Mouse (Mus musculus): ENCODE measurements at regions not wholly inside any gene's neighbourhood (a gene's known extent, or its start where the extent isn't known, plus 50 kb on each side); places are given as distances from the start of the nearest gene placed in this dataset.
"Not testable (repeated sequence)": the region's sequence is repeated elsewhere in the genome, so short reads cannot be mapped to it uniquely, and the experiment has no call there.

DNA sequence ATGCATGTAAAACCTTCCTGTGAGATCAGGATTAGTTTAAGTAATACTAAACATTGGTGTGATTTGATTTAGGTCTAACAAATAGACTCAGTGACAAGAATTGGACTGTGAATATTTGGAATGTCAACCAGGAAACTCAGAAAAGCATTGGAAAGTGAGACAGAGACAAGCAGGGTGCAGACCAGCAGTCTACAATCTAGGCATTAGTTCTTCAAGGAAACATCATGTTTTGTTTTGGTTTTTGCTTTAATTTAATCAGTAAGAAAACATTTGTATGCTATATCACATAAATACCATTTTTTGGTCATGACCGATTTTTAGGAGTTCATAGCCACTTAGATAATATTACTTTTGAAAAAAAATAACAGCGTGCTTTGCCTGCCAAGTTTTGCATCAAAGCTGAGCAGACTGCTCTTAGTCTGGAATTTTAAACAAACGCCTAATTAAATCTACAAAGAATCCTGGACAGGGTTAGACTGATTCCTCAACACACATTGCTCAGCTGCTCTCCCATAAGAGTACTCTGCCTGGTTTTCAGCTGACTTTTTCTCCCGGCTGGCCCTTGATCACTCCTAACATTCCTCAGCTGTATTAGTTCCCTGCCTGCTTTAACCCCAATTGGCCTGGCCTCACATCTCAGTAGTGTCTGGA is 396.5 kb upstream of the Kcnh7 start:
- Histone ChIP-seq H3K27ac (no peak overlapping the region), H3K27me3 (no peaks in the 10 kb centered on the region), H3K9me3 (no peaks in the 10 kb centered on the region), H3K4me1 (no peaks in the 10 kb centered on the region), H3K4me3 (no peak overlapping the region), H3K9ac (no peak overlapping the region), H3K36me3 (no peaks in the 10 kb centered on the region), H3K4me2 (replicated peaks) (no peak overlapping the region)
- 43% methylated on average over 4 of the region's 4 CpGs for WGBS
- ATAC-seq (ENCODE audit: insufficient number of reproducible peaks, insufficient read depth, low FRiP score, low TSS enrichment) = no peak

DNA sequence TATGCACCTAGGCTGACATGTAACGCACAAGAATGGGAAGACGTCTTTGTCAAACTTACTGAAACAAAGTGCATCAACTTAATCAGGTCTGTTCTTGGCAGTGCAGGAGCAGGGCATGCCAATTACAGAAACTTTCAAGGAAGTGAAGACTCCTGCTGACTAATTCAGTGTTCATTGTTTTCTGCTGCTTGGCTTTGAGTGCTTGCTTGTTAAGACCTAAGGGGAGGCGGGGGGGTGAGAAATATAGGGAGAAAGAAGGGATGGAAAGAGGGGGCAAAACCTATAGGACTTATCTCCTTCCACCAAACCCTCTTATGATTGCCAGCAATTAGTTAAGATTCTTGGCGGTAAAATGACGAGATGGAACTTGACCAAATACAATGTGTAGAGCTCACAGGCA is 391.1 kb upstream of the Kcnh7 start:
- ATAC-seq (ENCODE audit: insufficient number of reproducible peaks, insufficient read depth, low FRiP score, low TSS enrichment) = no peak; the same call in 1 of the 2 replicates
- no peak overlapping the region for H3K4me2 ChIP-seq (replicated peaks)
- WGBS = 59% methylated on average over 5 of the region's 5 CpGs
- H3K27ac ChIP-seq = no peak overlapping the region
- H3K27me3 ChIP-seq = no peaks in the 10 kb centered on the region
- H3K9ac ChIP-seq = no peak overlapping the region
- no peaks in the 10 kb centered on the region for H3K36me3 ChIP-seq
- H3K4me3 ChIP-seq = no peak overlapping the region
- no peaks in the 10 kb centered on the region for H3K9me3 ChIP-seq
- H3K4me1 ChIP-seq = no peaks in the 10 kb centered on the region

DNA sequence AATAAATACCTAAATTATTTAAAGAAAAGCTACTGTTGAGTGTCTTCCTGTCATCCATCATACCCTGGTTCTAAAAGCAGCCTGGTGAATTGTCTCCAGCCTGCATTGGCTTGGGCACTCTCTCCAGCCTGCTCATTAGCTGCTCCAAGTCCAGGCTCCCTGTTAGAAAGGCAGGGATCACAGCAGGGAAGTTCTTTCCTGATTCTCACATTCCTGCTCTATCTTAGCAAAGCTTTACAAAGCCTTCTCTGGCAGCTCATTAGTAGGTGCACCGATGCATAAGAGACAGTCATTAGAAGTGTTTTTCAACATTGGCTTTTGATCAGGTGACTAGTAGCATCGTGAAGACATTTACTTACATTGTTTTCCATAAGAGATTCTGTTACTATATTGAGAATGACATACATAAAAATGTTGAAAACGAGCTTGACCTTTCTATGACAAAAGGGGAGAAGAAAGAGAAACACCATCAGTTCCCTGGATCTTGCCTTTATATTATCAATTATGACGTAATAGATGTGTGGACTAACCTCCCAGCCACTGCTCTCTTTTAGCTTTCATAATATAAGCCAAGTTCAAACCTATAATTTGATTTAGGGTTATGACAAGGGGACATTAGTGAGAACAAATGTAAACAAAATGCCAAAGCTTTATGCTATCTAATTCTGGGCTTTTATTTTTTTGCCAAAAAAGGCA is 390.1 kb upstream of the Kcnh7 start:
- H3K27ac ChIP-seq = no peak overlapping the region
- no peak for ATAC-seq (ENCODE audit: insufficient number of reproducible peaks, insufficient read depth, low FRiP score, low TSS enrichment)
- H3K9ac ChIP-seq = no peak overlapping the region
- 22% methylated on average over 4 of the region's 4 CpGs for WGBS
- H3K4me1 ChIP-seq = no peaks in the 10 kb centered on the region
- no peaks in the 10 kb centered on the region for H3K36me3 ChIP-seq
- H3K27me3 ChIP-seq = no peaks in the 10 kb centered on the region
- no peak overlapping the region for H3K4me3 ChIP-seq
- no peak overlapping the region for H3K4me2 ChIP-seq (replicated peaks)
- no peaks in the 10 kb centered on the region for H3K9me3 ChIP-seq

DNA sequence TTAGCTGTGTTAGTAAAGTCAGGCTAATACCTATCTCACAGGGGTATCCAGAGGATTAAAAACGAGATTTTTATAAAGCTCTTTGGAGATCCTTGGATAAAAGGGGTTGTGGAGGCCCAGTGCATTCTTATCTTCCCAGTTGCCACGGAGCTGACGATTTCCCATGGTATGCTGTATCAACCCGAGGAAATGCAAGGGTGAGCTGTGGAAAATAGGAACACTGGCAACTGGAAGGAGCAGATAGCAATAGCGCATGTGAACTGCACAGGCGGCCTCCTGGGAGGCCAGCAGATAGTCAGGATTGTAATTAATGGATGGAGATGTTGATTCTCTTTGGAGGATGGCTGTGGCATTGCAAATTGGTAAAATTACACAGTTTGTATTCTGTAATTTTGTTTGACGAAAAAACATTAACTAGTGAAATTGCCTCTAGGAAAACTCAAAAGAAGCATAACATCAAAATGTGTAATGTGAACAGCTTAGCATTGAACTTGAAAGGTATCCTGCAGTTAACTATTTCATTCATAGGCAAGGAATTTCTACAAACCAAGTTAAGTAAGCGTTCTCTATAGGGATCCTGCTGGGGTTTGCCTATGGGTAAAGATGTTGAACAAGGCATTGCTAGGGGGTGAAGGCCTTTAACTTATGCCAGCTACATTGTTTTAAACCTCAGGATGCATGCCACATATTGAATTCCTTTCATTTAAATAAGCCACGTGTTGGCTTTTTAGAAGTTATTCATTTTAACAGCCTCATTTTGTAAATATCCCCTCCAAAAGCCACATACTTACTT is 389.1 kb upstream of the Kcnh7 start:
- no peak overlapping the region for H3K4me3 ChIP-seq
- H3K36me3 ChIP-seq = no peaks in the 10 kb centered on the region
- WGBS = 37% methylated on average over 9 of the region's 9 CpGs
- no peak overlapping the region for H3K27ac ChIP-seq
- ATAC-seq (ENCODE audit: insufficient number of reproducible peaks, insufficient read depth, low FRiP score, low TSS enrichment) = no peak
- no peaks in the 10 kb centered on the region for H3K27me3 ChIP-seq
- no peaks in the 10 kb centered on the region for H3K4me1 ChIP-seq
- no peak overlapping the region for H3K9ac ChIP-seq
- no peak overlapping the region for H3K4me2 ChIP-seq (replicated peaks)
- no peaks in the 10 kb centered on the region for H3K9me3 ChIP-seq

DNA sequence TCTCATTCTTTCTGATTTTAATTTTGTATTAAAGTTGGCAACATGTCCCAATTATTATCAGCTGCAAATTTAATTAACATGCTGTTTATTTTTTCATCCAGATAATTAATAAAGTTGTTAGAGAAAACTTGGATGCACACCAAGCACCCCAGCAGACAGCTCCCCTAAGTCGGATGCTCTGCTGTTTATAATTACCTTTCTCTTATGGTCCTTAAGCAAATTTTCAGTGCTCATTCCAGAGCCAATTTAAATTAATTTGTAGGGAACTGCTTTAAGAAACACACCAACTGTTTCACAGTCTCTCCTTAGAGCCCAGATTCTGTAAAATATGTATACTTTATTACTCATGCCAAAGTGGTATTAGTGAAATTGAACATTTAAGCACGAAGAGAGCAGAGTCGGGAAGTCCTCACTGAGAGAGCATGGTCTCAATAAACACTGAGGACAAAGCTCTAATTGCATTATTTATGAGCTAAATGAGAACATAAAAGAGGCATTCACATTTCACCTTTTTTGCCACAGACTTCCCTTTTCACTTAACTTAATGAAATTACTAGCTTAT is 372.9 kb upstream of the Kcnh7 start:
- H3K4me3 ChIP-seq = no peak overlapping the region
- 61% methylated on average over 3 of the region's 3 CpGs for WGBS
- H3K27me3 ChIP-seq = no peaks in the 10 kb centered on the region
- no peaks in the 10 kb centered on the region for H3K9me3 ChIP-seq
- H3K27ac ChIP-seq = no peak overlapping the region
- H3K4me2 ChIP-seq (replicated peaks) = no peak overlapping the region
- H3K9ac ChIP-seq = no peak overlapping the region
- H3K4me1 ChIP-seq = no peaks in the 10 kb centered on the region
- no peaks in the 10 kb centered on the region for H3K36me3 ChIP-seq
- ATAC-seq (ENCODE audit: insufficient number of reproducible peaks, insufficient read depth, low FRiP score, low TSS enrichment) = no peak

DNA sequence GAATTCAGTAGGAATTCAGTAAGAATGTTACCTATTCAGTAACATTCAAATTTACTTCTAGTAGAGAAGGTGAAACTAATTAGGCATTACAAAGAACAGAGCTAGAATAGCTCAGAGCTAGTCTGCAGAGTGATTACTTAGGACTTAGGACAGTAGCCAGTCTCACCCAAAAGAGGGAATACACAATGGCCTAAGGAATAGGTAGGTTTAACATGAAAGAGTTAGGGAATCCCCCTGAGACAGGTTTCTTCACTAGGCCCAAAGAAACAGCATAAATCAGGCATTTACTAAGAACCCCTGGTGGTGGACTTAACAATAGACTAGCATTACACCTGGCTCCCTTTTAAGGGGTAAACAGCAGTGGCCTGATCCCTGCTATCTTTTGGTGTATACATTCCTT is 357.7 kb upstream of the Kcnh7 start:
- H3K4me1 ChIP-seq; H3K27ac ChIP-seq; H3K4me2 ChIP-seq (replicated peaks); H3K9me3 ChIP-seq; H3K4me3 ChIP-seq; H3K27me3 ChIP-seq; H3K9ac ChIP-seq; ATAC-seq (ENCODE audit: insufficient number of reproducible peaks, insufficient read depth, low FRiP score, low TSS enrichment); H3K36me3 ChIP-seq: not testable (repeated sequence)

DNA sequence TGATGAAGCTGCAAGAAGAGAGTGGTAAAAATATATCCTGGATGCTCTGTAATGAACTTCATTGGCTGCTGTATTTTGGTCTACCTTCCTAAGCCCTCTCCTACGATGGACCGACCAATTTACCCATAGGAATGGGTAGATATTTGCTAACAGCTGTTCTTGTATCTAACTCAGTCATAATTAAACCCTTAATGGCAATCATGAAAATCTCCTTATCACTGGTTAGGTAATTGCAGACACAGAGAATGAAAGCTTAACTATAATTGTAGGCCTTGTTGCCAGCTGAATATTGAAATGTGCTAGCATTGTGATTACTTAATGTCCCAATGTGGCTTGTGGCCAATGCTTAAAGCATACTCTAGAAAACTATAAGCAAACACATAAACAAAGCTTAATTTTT is 334.4 kb upstream of the Kcnh7 start:
- Histone ChIP-seq H3K27ac (no peak overlapping the region), H3K9ac (no peak overlapping the region), H3K9me3 (no peaks in the 10 kb centered on the region), H3K4me3 (no peak overlapping the region), H3K27me3 (no peaks in the 10 kb centered on the region), H3K4me1 (no peaks in the 10 kb centered on the region), H3K36me3 (no peaks in the 10 kb centered on the region), H3K4me2 (replicated peaks) (no peak overlapping the region)
- WGBS = 86% methylated on average over 2 of the region's 2 CpGs
- ATAC-seq (ENCODE audit: insufficient number of reproducible peaks, insufficient read depth, low FRiP score, low TSS enrichment) = no peak

DNA sequence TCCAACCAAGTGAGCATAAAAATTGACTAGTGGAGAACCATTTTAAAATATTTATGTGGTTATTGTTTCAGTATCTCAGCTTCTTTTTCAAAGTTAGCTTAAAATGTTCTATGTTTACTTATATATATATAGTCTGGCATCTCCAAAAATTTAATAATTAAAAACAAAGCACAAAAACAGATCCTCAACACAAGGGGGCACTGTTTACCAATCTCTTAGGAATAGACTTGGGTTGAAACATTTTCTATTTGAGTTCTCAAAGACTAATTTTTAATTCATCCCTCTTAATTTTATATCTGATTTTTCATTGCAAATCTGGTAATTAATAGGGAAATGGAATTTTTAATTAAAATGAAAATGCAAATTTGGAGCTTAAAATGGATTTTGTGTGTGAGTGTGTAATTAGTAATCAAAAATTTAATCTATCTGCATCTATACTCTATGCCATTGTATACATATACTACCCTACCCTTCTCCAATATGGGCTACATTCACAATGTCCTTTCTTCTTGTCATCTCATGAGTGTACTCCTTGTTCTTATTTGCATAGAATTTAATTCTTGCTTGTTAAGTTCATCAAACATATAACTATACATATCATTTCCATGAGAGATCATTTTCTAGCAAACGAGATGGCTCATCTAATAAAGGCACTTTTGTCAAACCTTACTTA is 329.6 kb upstream of the Kcnh7 start:
- Histone ChIP-seq H3K27ac (no peak overlapping the region), H3K4me1 (no peaks in the 10 kb centered on the region), H3K36me3 (no peaks in the 10 kb centered on the region), H3K4me3 (no peak overlapping the region), H3K4me2 (replicated peaks) (no peak overlapping the region), H3K9me3 (no peaks in the 10 kb centered on the region), H3K27me3 (no peaks in the 10 kb centered on the region), H3K9ac (no peak overlapping the region)
- WGBS = 82% methylated on average over 1 of the region's 1 CpGs
- no peak for ATAC-seq (ENCODE audit: insufficient number of reproducible peaks, insufficient read depth, low FRiP score, low TSS enrichment)

DNA sequence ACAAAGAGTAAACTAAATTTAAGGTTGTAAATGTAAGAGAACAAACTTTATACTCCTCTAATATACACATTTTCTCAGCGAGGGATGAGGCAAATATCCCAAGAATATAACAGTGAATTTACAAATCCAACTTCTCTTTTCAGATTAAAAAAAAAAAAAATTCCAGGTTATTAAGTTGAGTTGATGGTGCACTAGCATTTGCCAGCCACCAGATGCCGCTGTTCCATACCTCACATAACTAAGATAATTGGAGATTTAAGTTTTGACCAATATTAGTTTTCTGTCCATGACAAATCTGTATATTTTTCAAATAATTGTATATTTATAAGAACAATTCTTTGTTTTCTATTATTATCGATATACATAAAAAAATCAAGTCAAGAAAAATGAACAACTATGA is 319.9 kb upstream of the Kcnh7 start:
- no peak overlapping the region for H3K4me2 ChIP-seq (replicated peaks)
- no peaks in the 10 kb centered on the region for H3K27me3 ChIP-seq
- no peak overlapping the region for H3K4me3 ChIP-seq
- no peaks in the 10 kb centered on the region for H3K9me3 ChIP-seq
- no peaks in the 10 kb centered on the region for H3K4me1 ChIP-seq
- H3K27ac ChIP-seq = no peak overlapping the region
- ATAC-seq (ENCODE audit: insufficient number of reproducible peaks, insufficient read depth, low FRiP score, low TSS enrichment) = no peak
- no peaks in the 10 kb centered on the region for H3K36me3 ChIP-seq
- no peak overlapping the region for H3K9ac ChIP-seq
- WGBS = 7% methylated on average over 3 of the region's 3 CpGs

DNA sequence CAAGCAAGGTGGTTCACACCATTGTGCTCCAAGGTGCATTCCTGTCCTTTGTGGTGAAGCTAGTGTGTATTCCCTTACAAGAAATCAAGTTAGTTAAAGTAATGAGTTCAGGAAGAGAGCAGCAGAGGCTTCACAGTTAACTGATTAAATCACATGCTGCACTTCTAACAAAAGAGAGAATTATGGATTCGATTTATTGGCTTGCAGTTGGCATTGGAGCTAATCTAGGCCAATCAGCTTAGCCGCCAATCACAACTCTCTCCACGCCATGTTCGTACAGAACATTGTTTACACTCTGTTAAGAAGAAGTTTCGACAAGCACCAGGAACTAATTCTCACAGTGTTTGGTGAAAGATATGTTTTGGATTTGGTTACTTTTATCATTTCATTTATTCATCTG is 292.3 kb upstream of the Kcnh7 start:
- H3K27ac ChIP-seq = no peak overlapping the region
- no peaks in the 10 kb centered on the region for H3K36me3 ChIP-seq
- 41% methylated on average over 5 of the region's 5 CpGs for WGBS

DNA sequence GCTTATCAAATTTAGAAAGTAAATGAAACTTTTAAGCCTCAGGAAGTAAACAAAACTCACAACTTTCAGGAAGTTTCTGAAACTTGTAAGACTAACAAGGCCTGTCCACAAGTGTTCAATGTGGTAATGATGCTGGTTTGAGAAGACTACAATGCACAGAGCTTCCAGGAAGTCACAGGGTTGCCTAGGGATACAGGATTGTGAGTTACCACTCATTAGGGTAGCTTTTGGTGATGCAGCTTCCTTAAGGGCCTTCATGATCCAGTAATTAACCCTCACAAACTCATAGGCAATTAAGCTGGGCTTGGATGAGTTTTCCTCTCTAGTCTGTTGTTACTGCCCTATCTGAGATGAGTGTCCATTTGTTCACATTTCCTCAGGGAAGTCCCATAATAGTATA is 291.2 kb upstream of the Kcnh7 start:
- Histone ChIP-seq H3K4me3 (no peak overlapping the region), H3K9me3 (no peaks in the 10 kb centered on the region), H3K36me3 (no peaks in the 10 kb centered on the region), H3K4me2 (replicated peaks) (no peak overlapping the region), H3K4me1 (no peaks in the 10 kb centered on the region), H3K9ac (no peak overlapping the region), H3K27me3 (no peaks in the 10 kb centered on the region), H3K27ac (no peak overlapping the region)
- no peak for ATAC-seq (ENCODE audit: insufficient number of reproducible peaks, insufficient read depth, low FRiP score, low TSS enrichment)

More for the DNA sequence above, 292.3 kb upstream of the Kcnh7 start:
- Histone ChIP-seq H3K9me3 (no peaks in the 10 kb centered on the region), H3K4me2 (replicated peaks) (no peak overlapping the region), H3K4me1 (no peaks in the 10 kb centered on the region), H3K27me3 (no peaks in the 10 kb centered on the region), H3K9ac (no peak overlapping the region), H3K4me3 (no peak overlapping the region)
- ATAC-seq (ENCODE audit: insufficient number of reproducible peaks, insufficient read depth, low FRiP score, low TSS enrichment) = no peak

Measured in embryonic facial prominence, embryonic 12.5 days (tissue).